Mouse (Mus musculus) layer of hippocampus, postnatal 10 days (tissue): ENCODE data around the gene Rab3il1. TPM values are rescaled to one million over a fixed set of nuclear protein-coding genes. Genes with fewer than 3 reads are reported as not detected.

Source experiments
- DNase-seq, 2 experiments: peaks; one replicate each; pipeline ENCODE4 v3.0.0; 2021; ENCODE audit warnings: low spot score in 2 of 2
- total RNA-seq, 2 experiments: library from RNA; stranded (reverse); gene quantifications; 2 replicates each; pipeline ENCODE4 v1.2.3; 2021

The Rab3il1 gene
- total RNA-seq, 2 experiments from 2014 or later, result 13.9 to 14.5 TPM

GRCm38 (mm10) chr19:10040866-10041387 is 39.5 kb downstream of the Rab3il1 start:
- DNase-seq, result no peak

DNA sequence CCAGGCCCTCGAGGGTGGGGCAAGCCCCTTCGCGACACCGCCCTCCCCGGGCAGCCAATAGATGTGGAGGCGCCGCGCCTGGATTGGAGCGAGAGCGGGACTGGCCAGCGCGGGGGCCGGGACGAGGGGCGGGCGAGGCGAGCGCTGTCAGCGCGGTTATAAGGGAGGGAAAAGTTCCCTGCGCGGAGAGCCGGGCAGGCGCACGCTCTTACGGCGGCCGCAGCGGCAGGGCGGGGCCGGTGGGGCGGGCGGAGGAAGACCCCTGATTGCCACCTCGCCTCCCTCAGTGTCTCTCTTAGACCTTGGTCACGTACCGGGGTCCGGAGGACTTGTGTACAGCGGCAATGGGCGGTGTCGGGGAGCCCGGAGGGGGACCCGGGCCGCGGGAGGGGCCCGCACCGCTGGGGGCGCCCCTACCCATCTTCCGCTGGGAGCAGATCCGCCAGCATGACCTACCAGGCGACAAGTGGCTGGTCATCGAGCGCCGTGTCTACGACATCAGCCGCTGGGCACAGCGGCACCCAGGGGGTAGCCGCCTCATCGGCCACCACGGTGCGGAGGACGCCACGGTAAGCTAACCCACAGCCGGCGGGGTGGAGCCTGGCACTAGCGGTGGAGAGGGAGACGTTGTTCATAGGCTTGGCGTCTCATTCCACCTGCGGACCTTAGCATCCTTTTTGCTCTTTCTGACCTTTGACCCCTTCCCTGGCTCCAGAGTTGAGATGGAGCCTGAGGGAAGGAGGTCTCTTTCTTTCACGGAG is 40.1 kb downstream of the Rab3il1 start, which contains the start of gene Fads3:
TSS of gene Fads3 (plus strand) at position 182 of the 761 bp plus-strand sequence.
- DNase-seq, result peak; percentile 70 to 79

GRCm38 (mm10) chr19:10042232-10042631 is 40.8 kb downstream of the Rab3il1 start:
- no peak for DNase-seq

GRCm38 (mm10) chr19:10042816-10043215 is 41.3 kb downstream of the Rab3il1 start:
- no peak for DNase-seq

- DNase-seq, result no peak
Measured at GRCm38 (mm10) chr19:10043643-10044042, 42.2 kb downstream of the Rab3il1 start.

- no peak for DNase-seq
Measured at GRCm38 (mm10) chr19:10045707-10046106, 44.2 kb downstream of the Rab3il1 start.

DNA sequence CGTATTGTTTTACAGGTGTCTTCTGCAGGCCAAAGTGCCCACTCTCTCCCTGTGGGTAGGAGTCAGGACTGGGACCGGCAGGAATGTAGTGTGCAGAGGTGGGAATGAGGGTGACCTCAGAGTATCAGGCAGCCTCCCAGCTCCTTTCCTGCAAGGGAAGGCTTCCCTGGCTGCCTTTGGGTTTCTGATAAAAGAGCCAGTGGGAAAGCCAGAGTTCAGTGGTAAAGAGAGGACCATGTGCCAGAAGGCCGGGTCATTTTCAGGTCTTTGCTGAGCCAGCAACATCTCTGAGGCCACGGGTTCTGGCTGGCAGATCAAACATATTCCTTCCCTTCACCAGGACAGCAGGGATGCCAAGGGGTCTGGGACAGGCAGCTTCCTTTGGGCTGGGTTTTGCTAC is 44.9 kb downstream of the Rab3il1 start:
- DNase-seq, result no peak

DNA sequence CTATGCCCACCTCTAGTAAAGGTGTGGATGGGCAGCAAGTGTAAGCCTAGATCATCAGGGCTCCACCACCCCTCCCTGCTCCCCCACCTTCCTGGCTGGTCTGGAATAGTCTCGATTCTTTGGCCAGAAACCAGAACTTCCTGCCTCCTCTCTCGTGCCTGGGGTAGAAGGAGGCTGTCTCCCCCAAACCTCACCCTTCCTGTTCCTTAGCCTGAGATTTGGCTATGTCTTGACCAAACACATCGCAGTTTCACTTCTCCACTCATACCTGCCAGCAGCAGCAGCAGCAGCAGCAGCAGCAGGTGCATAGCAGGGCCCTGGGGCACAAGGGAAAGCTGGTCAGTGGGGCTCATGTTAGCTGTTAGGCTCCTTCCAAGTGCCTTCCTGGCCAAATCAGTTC is 45.5 kb downstream of the Rab3il1 start:
- DNase-seq, result no peak

DNA sequence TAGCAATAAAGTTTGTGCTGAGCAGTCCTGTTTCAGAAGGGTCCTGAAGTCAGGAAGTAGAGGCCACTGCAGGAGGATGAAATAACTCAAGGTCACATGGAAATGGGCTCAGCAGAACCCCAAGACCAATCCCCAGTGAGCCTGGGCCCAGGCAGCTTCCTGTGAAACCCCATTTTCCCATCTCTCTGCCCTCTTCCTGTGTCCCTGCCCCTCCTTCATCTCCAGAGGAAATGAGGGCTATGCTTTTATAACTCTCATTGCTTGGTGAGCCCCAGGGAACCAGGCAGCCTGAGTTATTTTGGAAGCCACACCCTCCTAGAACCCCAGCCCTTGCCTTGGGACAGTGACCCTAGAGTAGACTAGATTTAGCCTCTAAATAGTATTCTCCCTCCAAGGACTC is 48.1 kb downstream of the Rab3il1 start:
- no peak for DNase-seq

DNA sequence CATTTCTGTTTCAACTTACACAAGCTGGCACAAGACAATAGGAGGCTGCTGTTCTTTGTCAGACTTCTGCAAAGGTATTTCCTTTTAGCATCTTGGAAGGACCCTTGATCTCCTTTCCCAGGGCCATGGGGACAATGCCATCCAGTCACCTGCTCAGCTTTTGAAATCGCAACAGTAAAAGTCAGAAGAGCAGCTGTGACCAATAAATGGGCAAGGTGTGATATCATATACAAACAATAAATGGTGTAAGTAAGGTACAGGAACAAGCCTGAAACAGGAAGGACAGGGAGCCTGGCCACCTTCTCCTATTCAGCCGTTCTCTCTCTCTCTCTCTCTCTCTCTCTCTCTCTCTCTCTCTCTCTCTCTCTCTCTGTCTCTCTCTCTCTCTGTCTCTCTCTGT is 49.0 kb downstream of the Rab3il1 start:
- DNase-seq, result no peak

DNA sequence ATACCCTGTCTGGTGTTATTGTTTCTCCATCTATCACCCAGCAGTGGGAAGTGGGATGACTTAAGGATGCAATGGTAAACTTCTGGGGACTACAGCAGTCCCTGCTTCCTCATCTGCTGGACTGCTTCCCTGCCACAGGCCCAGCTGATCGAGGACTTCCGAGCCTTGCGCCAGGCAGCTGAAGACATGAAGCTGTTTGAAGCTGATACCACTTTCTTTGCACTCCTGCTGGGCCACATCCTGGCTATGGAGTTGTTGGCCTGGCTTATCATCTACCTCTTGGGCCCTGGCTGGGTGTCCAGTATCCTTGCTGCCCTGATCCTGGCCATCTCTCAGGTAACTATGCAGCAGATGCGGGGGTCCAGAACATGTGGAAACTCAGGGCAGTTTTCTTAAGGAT is 51.2 kb downstream of the Rab3il1 start:
- DNase-seq, result no peak

DNA sequence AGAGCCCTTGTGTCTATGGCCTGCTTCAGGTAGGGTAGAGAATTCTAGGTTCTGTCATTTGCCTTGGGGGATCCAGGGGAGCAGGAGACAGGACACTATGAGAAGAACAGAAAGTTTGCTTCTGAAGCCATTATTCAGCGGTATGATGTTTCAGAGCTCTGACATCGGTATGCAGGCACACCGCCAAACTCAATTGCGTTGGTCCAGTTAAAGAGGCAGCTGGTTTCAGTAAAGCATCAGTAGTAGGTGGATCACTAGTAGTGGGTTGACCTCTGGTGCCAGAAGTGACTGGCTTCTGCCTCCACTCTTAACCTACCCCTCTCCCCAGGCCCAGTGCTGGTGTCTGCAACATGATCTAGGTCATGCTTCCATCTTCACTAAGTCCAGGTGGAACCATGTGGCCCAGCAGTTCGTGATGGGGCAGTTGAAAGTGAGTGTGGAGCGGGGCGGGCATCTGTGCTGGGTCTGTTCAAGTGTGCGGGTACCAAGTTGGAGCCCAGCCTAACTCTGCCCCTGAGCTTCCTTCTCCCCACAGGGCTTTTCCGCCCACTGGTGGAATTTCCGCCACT is 52.3 kb downstream of the Rab3il1 start:
- no peak for DNase-seq

DNA sequence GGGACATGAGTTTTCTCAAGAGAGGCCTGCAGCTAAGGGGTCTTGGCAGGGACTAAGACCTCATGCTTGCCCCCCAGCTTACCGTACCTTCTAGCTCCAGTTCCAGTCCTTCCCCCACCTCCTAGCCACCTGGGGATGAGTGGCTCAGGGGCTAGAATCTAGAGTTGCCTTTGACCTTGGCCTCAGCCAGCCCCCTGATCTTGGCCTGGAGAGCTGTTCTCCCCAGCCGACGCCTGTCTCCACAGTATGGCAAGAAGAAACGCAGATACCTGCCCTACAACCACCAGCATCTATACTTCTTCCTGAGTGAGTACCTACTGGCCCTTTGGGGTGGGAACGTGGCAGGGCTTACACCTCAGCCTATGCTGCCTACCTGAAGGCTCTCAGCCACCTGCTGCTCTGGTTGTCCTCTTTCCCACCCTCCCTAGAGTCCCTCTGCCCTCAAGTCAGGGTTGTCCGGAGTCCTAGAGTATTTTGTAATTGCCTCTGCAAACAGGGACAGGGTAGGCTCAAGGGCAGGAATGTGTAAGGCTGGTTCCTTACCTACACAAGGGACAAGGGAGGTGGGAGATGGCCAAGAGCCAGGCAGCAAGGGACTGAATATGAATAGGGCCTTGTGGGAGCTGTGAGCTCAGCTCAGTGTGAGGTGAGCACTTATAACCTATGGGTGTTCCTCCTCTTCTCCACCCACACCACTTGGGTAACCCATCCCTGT is 53.0 kb downstream of the Rab3il1 start:
- no peak for DNase-seq

DNA sequence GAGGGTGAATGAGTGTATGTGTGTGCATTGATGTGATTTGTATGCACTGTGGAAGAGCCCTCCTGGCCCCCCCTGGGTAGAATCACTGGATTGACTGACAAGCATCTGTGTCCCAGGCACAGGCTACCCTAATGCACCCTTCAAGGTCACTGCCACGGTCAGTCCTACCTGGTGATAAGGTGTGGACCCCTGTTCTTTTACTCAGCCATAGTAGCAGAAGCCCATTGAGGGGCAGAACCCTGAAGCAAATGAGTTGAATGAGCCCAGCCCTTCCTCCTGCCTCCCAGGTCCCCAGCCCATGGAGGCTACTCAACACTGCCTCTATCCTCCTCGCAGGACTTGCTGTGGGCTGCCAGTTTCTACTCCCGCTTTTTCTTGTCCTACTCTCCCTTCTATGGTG is 53.8 kb downstream of the Rab3il1 start:
- DNase-seq, result no peak

GRCm38 (mm10) chr19:10055783-10056660 is 54.6 kb downstream of the Rab3il1 start:
- no peak for DNase-seq

DNA sequence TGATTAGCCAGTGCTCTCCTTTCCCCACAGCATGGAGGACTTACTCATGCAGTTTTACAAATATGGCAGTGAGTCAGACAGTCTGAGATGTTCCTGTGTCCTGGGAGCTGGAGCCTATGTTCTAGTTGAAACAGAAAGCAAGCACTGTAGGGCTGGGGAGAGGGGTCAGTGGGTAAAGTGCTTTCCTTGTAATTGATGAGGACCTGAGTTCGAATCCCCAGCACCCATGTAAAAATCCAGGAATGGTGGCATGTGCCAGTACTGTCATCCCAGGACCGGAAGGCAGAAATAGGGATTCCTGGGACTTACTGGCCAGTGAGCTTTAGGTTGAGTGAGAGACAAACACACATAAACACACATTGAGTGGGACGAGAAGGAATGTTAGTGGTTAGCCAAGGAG is 55.2 kb downstream of the Rab3il1 start:
- no peak for DNase-seq

DNA sequence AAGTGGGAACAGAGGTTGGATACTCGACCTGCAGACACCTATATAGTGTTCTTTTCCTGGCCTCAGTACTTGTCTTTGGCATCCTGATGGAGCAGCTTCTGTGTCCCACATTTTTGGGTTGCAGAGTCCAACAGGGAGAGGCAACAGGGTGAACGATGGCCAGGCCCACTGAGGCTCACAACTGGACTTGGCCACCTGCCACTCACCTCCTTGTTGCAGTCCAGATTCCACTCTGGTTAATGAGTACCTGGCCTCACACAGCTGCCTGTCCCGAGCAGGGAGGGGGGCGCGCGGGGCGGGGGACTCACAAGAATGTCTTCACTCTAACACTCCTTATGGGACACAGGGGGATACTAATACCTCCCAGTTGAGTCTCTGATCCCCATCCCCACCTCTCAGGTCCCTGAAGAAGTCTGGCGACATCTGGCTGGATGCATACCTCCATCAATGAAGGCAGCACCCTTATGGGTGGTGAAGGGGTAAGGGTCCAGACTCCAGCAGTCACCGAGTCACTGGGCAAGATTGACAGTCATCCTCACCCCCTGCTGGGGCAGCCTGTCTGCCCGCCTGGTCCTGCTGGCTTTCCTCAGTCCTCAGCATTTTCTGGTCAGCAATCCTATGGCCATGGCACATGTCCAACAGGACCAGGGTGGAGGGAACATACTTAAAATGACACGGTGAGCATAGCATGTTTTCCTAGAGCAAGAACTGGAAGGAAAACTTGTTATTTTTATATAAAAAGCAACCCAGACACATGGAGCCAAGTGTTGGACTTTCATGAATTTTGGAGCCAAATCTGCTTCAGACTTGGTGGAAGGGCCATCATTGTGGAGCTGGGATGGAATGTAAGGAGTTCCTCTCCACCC is 56.2 kb downstream of the Rab3il1 start:
- DNase-seq, result no peak

DNA sequence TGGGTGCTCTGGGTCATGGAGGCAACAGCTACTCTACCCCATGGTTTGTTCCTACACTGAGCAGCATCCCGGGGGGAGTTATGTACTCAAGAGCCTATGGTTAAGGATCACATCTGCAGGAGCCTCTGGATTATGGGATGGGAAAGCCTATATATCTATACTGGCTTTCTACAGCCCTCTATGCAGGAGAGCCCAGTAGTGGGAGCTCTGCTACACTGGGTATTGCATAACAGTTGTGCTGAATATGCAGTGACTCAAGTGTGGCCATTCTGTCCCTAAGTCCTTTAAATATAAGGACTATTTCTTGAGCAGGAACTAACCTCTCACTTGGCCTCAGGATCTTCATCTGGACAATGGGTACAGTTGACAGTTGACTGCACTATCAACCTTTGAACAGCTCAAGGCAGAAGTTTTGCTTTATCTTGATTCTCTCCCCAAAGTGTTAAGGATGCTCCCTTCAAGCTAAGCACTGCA is 56.9 kb downstream of the Rab3il1 start:
- no peak for DNase-seq

DNA sequence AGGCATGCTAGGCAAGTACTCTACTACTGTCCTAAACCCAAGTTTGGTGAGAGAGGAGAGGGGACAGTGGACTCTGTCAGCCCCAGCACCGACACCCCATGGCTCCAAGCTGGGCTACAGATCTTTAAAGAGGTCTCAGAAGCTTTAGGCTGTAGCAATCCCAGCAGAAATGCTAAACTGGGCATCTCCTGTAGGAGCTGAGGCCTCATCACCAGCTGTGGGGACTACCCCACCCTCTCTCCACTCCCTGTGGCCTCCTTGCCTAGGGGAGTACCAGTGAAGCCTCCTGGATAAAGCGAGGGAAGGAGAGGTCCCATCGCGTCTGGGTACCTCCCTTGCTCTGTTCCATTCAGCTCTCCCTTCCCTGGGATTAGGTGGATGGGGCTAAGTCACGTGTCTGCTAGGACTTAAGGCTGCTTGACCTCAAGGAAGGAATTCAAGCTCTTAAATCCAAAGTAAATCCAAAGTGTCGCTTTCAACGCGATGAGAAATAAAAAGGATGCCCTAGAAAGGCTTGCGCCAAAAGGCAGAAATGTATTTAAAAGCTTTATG is 57.5 kb downstream of the Rab3il1 start:
- no peak for DNase-seq
